In the genomic region with DNA sequence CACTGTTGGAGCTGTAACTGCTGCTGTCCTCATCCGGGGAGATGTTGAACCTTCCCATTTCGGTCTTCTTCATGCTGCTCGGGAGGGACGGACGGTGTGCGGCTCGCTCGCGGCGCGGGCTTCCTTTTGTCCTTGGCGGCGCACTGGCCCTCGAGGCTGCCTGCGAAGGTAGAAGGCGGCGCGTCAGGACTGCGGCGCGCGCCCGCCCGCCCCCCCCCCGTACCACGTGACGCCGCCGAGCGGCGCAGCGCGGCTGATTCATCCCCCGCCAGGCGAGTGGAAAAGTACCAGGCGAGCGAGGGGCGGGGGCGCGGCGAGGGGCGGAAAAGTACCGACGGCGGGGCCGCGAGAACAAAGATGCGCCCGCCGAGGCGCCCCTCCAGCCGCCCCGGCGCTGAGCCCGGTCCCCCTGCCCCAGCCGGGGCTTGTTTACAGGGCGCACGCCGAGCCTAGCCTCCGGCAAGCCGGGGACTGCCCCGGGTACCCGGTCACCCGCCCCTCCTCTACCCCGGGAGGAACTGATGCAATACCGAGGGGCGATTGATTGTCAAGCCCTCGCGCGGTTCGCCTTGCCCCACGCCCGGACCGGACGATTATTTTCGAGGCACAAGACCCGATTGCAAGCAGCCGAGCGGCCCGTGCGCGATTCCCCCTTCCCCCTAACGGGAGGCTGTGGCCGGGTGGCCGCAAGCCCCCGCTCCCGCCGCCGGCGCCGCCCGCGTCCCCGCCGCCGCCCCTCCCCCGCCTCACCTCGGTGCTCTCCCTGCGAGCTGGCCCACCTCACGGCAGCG, we compare ENCODE assay signal across 8 mouse cellular contexts. TPM values are rescaled to one million over a fixed set of nuclear protein-coding genes. Genes with fewer than 3 reads are reported as not detected.
DNase-seq lines count a peak whose midpoint lies in the region; ATAC-seq and TF ChIP-seq lines count a peak whose summit lies in the region.

No protein-coding gene starts in this region.

- under 1% methylated on average over 49 of the region's 101 CpGs for WGBS in forebrain, embryonic 13.5 days
- WGBS in heart, postnatal 0 days, result under 1% methylated on average over 77 of the region's 101 CpGs
- 0% methylated on average over 95 of the region's 101 CpGs for WGBS in liver, embryonic 16.5 days (ENCODE audit: insufficient replicate concordance)
- under 1% methylated on average over 89 of the region's 101 CpGs for WGBS in neural tube, embryonic 12.5 days
- WGBS in stomach, embryonic 16.5 days, result under 1% methylated on average over 95 of the region's 101 CpGs

- peaks cover 48% of the 10 kb centered on the region for H3K36me3 ChIP-seq in ES-Bruce4 (ENCODE audit: control insufficient read depth, insufficient read depth, low read length, poor library complexity, severe bottlenecking)
- peaks cover 47% of the 10 kb centered on the region for H3K36me3 ChIP-seq in forebrain, embryonic 13.5 days (ENCODE audit: poor library complexity, severe bottlenecking)
- peaks cover 46% of the 10 kb centered on the region for H3K36me3 ChIP-seq in heart, postnatal 0 days (replicated peaks; ENCODE audit: control insufficient read depth, insufficient read depth, low read length)
- H3K36me3 ChIP-seq in liver, embryonic 16.5 days (ENCODE audit: control insufficient read depth, insufficient read depth), result peaks cover 40% of the 10 kb centered on the region
- peaks cover 33% of the 10 kb centered on the region for H3K36me3 ChIP-seq in neural tube, embryonic 12.5 days
- peaks cover 22% of the 10 kb centered on the region for H3K36me3 ChIP-seq in stomach, embryonic 16.5 days (ENCODE audit: control insufficient read depth, insufficient read depth, low read length)

- peak overlapping the region; percentile 98 for H3K9ac ChIP-seq in ES-Bruce4 (ENCODE audit: low read depth, poor library complexity, severe bottlenecking)
- peak overlapping the region; percentile 100 for H3K9ac ChIP-seq in forebrain, embryonic 13.5 days
- H3K9ac ChIP-seq in heart, postnatal 0 days (replicated peaks; ENCODE audit: low read depth, low read length), result peak overlapping the region; percentile 99
- H3K9ac ChIP-seq in liver, embryonic 16.5 days (ENCODE audit: low read depth, low read length), result peak overlapping the region; percentile 96
- peak overlapping the region; percentile 99 for H3K9ac ChIP-seq in neural tube, embryonic 12.5 days
- peak overlapping the region; percentile 99 for H3K9ac ChIP-seq in stomach, embryonic 16.5 days (ENCODE audit: low read length)

- peak; percentile 77 for DNase-seq in heart, postnatal 0 days (ENCODE audit: low spot score)
- DNase-seq in kidney, postnatal 36 days, result peak; percentile 79 to 91

- peak overlapping the region; percentile 56 for H3K27ac ChIP-seq in ES-Bruce4 (ENCODE audit: insufficient read depth, low read length)
- H3K27ac ChIP-seq in forebrain, embryonic 13.5 days, result peak overlapping the region; percentile 100
- H3K27ac ChIP-seq in heart, postnatal 0 days (ENCODE audit: low read depth), result peak overlapping the region; percentile 99
- H3K27ac ChIP-seq in liver, embryonic 16.5 days (ENCODE audit: low read length), result peak overlapping the region; percentile 97
- peak overlapping the region; percentile 99 for H3K27ac ChIP-seq in neural tube, embryonic 12.5 days
- peak overlapping the region; percentile 99 for H3K27ac ChIP-seq in stomach, embryonic 16.5 days (ENCODE audit: low read length)

- 0 out of 2 replicates have a peak, but pooled peaks have one; percentile 22 for TF ChIP-seq EP300 in ES-Bruce4 (IDR thresholded peaks at IDR 0.05; ENCODE audit: insufficient read depth, low read depth, low read length)
- peak; percentile 44; the same call in 1 of the 2 replicates for TF ChIP-seq EP300 in heart, postnatal 0 days (IDR thresholded peaks at IDR 0.05; ENCODE audit: low read depth)

- H3K27me3 ChIP-seq in ES-Bruce4 (ENCODE audit: control insufficient read depth, insufficient read depth, low read length, poor library complexity, severe bottlenecking), result no peaks in the 10 kb centered on the region
- H3K27me3 ChIP-seq in forebrain, embryonic 13.5 days, result no peaks in the 10 kb centered on the region
- no peaks in the 10 kb centered on the region for H3K27me3 ChIP-seq in heart, postnatal 0 days (ENCODE audit: control insufficient read depth, insufficient read depth, low read length)
- no peaks in the 10 kb centered on the region for H3K27me3 ChIP-seq in liver, embryonic 16.5 days (ENCODE audit: control insufficient read depth, insufficient read depth, low read depth, low read length)
- no peaks in the 10 kb centered on the region for H3K27me3 ChIP-seq in neural tube, embryonic 12.5 days (replicated peaks)
- no peaks in the 10 kb centered on the region for H3K27me3 ChIP-seq in stomach, embryonic 16.5 days (ENCODE audit: control insufficient read depth, insufficient read depth, low read length)

- peak overlapping the region; percentile 99 for H3K4me3 ChIP-seq in ES-Bruce4 (ENCODE audit: low read depth, low read length)
- peak overlapping the region; percentile 84 for H3K4me3 ChIP-seq in forebrain, embryonic 13.5 days
- peak overlapping the region; percentile 78 for H3K4me3 ChIP-seq in heart, postnatal 0 days (ENCODE audit: low read depth, low read length)
- peak overlapping the region; percentile 76 for H3K4me3 ChIP-seq in liver, embryonic 16.5 days (ENCODE audit: low read depth, low read length)
- H3K4me3 ChIP-seq in neural tube, embryonic 12.5 days, result peak overlapping the region; percentile 87
- H3K4me3 ChIP-seq in stomach, embryonic 16.5 days (replicated peaks; ENCODE audit: low read length), result peak overlapping the region; percentile 89

- ATAC-seq in cerebellum, adult (ENCODE audit: insufficient number of reproducible peaks, low FRiP score, low TSS enrichment), result peak; percentile 65
- peak; percentile 88 for ATAC-seq in forebrain, embryonic 13.5 days
- ATAC-seq in heart, postnatal 0 days (ENCODE audit: insufficient read depth, low read depth), result peak; percentile 73
- ATAC-seq in liver, embryonic 16.5 days (ENCODE audit: low read depth), result peak; percentile 82
- peak; percentile 85 for ATAC-seq in neural tube, embryonic 12.5 days (ENCODE audit: low FRiP score, low read depth)
- ATAC-seq in stomach, embryonic 16.5 days (ENCODE audit: insufficient read depth, low FRiP score), result peak; percentile 87

- TF ChIP-seq POLR2A in ES-Bruce4 (IDR thresholded peaks at IDR 0.05; ENCODE audit: insufficient read depth, low read length), result no peak

- H3K4me1 ChIP-seq in ES-Bruce4 (ENCODE audit: control insufficient read depth, insufficient read depth, low read length), result peaks cover 5% of the 10 kb centered on the region
- peaks cover 45% of the 10 kb centered on the region for H3K4me1 ChIP-seq in forebrain, embryonic 13.5 days
- H3K4me1 ChIP-seq in heart, postnatal 0 days (ENCODE audit: control insufficient read depth, insufficient read depth), result peaks cover 22% of the 10 kb centered on the region
- peaks cover 32% of the 10 kb centered on the region for H3K4me1 ChIP-seq in liver, embryonic 16.5 days (ENCODE audit: control insufficient read depth, low read depth, low read length)
- H3K4me1 ChIP-seq in neural tube, embryonic 12.5 days, result peaks cover 35% of the 10 kb centered on the region
- H3K4me1 ChIP-seq in stomach, embryonic 16.5 days (ENCODE audit: control insufficient read depth, insufficient read depth, low read length), result peaks cover 26% of the 10 kb centered on the region

- peak overlapping the region; percentile 73 for H3K4me2 ChIP-seq in forebrain, embryonic 13.5 days
- peak overlapping the region; percentile 91 for H3K4me2 ChIP-seq in heart, postnatal 0 days (ENCODE audit: low read depth, low read length)
- H3K4me2 ChIP-seq in liver, embryonic 16.5 days (ENCODE audit: low read depth, low read length), result peak overlapping the region; percentile 66
- H3K4me2 ChIP-seq in neural tube, embryonic 12.5 days (replicated peaks), result peak overlapping the region; percentile 78
- H3K4me2 ChIP-seq in stomach, embryonic 16.5 days (ENCODE audit: low read depth, low read length), result peak overlapping the region; percentile 81

- no peaks in the 10 kb centered on the region for H3K9me3 ChIP-seq in ES-Bruce4 (replicated peaks; ENCODE audit: control insufficient read depth, insufficient read depth, low read length, poor library complexity, severe bottlenecking)
- no peaks in the 10 kb centered on the region for H3K9me3 ChIP-seq in forebrain, embryonic 13.5 days (replicated peaks)
- no peaks in the 10 kb centered on the region for H3K9me3 ChIP-seq in heart, postnatal 0 days (replicated peaks; ENCODE audit: control insufficient read depth, low read length)
- no peaks in the 10 kb centered on the region for H3K9me3 ChIP-seq in liver, embryonic 16.5 days (replicated peaks; ENCODE audit: control insufficient read depth, low read length)
- H3K9me3 ChIP-seq in neural tube, embryonic 12.5 days, result no peaks in the 10 kb centered on the region
- H3K9me3 ChIP-seq in stomach, embryonic 16.5 days (replicated peaks; ENCODE audit: control insufficient read depth, low read length), result no peaks in the 10 kb centered on the region

- no peak for TF ChIP-seq CTCF in ES-Bruce4 (IDR thresholded peaks at IDR 0.05; ENCODE audit: low read depth, low read length)
- TF ChIP-seq CTCF in heart, postnatal 0 days (IDR thresholded peaks at IDR 0.05; ENCODE audit: low read depth), result no peak

RNA-seq across cellular contexts. Expression of a gene that starts 0.7 kb away (rescaled TPM):
- 158 and 161 TPM in 2 replicates for polyA plus RNA-seq in ES-Bruce4 (2011; ENCODE audit: insufficient read depth, insufficient read length, low read depth, missing spikeins)
- polyA plus RNA-seq in forebrain, embryonic 13.5 days (2015; fragmentation: Nextera tagmentation; extraction: Ambion mirVana), result 148 and 156 TPM in 2 replicates
- 225 and 263 TPM in 2 replicates for total RNA-seq in heart, postnatal 0 days (2014; rRNA removed; ENCODE audit: low replicate concordance)
- polyA plus RNA-seq in heart, postnatal 0 days (2015; fragmentation: Nextera tagmentation; extraction: Ambion mirVana), result 130 and 144 TPM in 2 replicates
- polyA plus RNA-seq in liver, embryonic 16.5 days (2015; fragmentation: Nextera tagmentation; extraction: Ambion mirVana), result 37.9 and 38.8 TPM in 2 replicates
- polyA plus RNA-seq in neural tube, embryonic 12.5 days (2016; fragmentation: Nextera tagmentation; extraction: Ambion mirVana), result 163 and 176 TPM in 2 replicates
- 132 and 133 TPM in 2 replicates for polyA plus RNA-seq in stomach, embryonic 16.5 days (2015; fragmentation: Nextera tagmentation; extraction: Ambion mirVana)

RNA-seq across cellular contexts. Expression of a gene that starts 56.1 kb away (rescaled TPM):
- polyA plus RNA-seq in ES-Bruce4 (2011; ENCODE audit: insufficient read depth, insufficient read length, low read depth, missing spikeins), result 88.4 and 90.3 TPM in 2 replicates
- 138 and 142 TPM in 2 replicates for polyA plus RNA-seq in forebrain, embryonic 13.5 days (2015; fragmentation: Nextera tagmentation; extraction: Ambion mirVana)
- total RNA-seq in heart, postnatal 0 days (2014; rRNA removed; ENCODE audit: low replicate concordance), result 52.4 and 57.8 TPM in 2 replicates
- 43.6 and 56.7 TPM in 2 replicates for polyA plus RNA-seq in heart, postnatal 0 days (2015; fragmentation: Nextera tagmentation; extraction: Ambion mirVana)
- 12.3 and 13.4 TPM in 2 replicates for polyA plus RNA-seq in liver, embryonic 16.5 days (2015; fragmentation: Nextera tagmentation; extraction: Ambion mirVana)
- polyA plus RNA-seq in neural tube, embryonic 12.5 days (2016; fragmentation: Nextera tagmentation; extraction: Ambion mirVana), result 151 and 161 TPM in 2 replicates
- 55.6 and 58.0 TPM in 2 replicates for polyA plus RNA-seq in stomach, embryonic 16.5 days (2015; fragmentation: Nextera tagmentation; extraction: Ambion mirVana)

Comparison
In these comparisons a context has a peak if more than half of its experiments do, and no peak if none do; other contexts are left out.
1. Peak in every context shown above with its lines: DNase-seq, ATAC-seq, H3K4me3 ChIP-seq and H3K27ac ChIP-seq.